Mouse (Mus musculus) heart, embryonic 10.5 days (tissue): Measurements from ENCODE around the gene Capn2. TPM values are rescaled to one million over a fixed set of nuclear protein-coding genes. Genes with fewer than 3 reads are reported as not detected.
A peak's percentile ranks its signal among the peaks of the same experiment; 100 is the strongest.

Source experiments
- DNase-seq: peaks from one replicate; pipeline ENCODE4 v3.0.0-alpha.2; 2017; ENCODE audit warnings: low spot score
- H3K27ac ChIP-seq: fragments of 300-500 bp; sonication (generic); 2 replicates; pipeline ENCODE4 v1.5.1; 2016; ENCODE audit warnings: mild to moderate bottlenecking
- H3K27me3 ChIP-seq: fragments of 300-500 bp; sonication (generic); 2 replicates; pipeline ENCODE4 v1.6.1; 2016; ENCODE audit warnings: mild to moderate bottlenecking; ENCODE audit not compliant: poor library complexity, insufficient read depth, severe bottlenecking
- H3K36me3 ChIP-seq: fragments of 300-500 bp; sonication (generic); 2 replicates; pipeline ENCODE4 v1.6.1; 2016; ENCODE audit warnings: mild to moderate bottlenecking, moderate library complexity
- H3K4me1 ChIP-seq: fragments of 300-500 bp; sonication (generic); 2 replicates; pipeline ENCODE4 v1.6.1; 2016; ENCODE audit warnings: mild to moderate bottlenecking
- H3K4me3 ChIP-seq: fragments of 300-500 bp; sonication (generic); 2 replicates; pipeline ENCODE4 v1.5.1; 2016; ENCODE audit warnings: mild to moderate bottlenecking, moderate library complexity
- H3K9me3 ChIP-seq: fragments of 300-500 bp; sonication (generic); 2 replicates; pipeline ENCODE4 v1.6.1; 2016; ENCODE audit warnings: mild to moderate bottlenecking, moderate library complexity
- WGBS: fragments of 180-500 bp; shearing (Covaris S2); methylation state at CpG from one replicate; pipeline ENCODE4 v1.1.7; 2016; 5-methylcytosine and 5-hydroxymethylcytosine counted together
- polyA plus RNA-seq: library from polyadenylated mRNA; unstranded; fragments of >200 nt; fragmentation: Nextera tagmentation; extraction: Ambion mirVana; gene quantifications from 2 replicates; pipeline ENCODE4 v1.2.1, GENCODE M21; 2016

Gene Capn2
- polyA plus RNA-seq, 1 experiment from 2014 or later, result 96.0 TPM

DNA sequence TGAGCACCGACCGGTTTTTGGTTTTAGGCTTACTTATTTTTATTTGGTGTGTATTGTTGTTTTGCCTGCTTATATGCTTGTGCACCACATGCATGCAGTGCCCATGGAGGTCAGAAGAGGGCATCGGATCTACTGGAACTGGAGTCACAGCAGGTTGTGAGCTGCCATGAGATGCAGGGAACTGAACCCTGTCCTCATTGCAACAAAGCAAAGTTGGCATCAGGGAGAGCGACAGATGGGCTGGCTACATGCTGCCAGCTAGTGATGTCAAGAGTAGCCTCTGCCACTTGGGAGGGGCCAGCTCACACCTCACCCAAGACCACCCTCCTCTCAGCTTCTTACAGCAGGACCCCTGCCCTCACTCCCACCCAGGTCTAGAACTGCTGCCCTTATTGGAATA is 51.4 kb downstream of the Capn2 start:
- Histone ChIP-seq H3K9me3 (no peaks in the 10 kb centered on the region), H3K4me1 (peaks cover 10% of the 10 kb centered on the region; the same call in 1 of the 2 replicates), H3K27me3 (no peaks in the 10 kb centered on the region), H3K27ac (no peak overlapping the region), H3K36me3 (peaks cover 50% of the 10 kb centered on the region), H3K4me3 (no peak overlapping the region)
- 89% methylated on average over 4 of the region's 4 CpGs for WGBS
- DNase-seq, result no peak

DNA sequence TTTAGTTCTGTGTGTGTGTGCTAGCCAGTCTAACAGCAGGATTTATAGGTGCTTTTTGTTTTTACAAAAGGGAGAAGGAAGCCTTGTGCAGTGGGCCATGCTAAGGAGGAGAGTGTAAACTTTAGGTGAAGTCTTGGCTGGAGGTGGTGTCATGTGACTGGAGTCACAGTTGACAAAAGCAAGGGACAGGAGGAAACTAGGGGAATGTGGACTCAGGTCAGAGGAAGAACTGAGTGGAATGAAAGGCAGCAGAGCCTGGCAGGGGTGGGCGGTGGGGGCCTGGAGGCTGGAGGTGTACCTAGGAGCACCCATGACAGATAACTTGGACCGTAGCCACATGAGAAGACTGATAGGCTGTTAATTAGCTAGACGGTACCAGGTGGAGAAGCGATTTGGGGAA is 52.1 kb downstream of the Capn2 start:
- peaks cover 10% of the 10 kb centered on the region; the same call in 1 of the 2 replicates for H3K4me1 ChIP-seq
- DNase-seq, result no peak
- no peak overlapping the region for H3K27ac ChIP-seq
- peaks cover 44% of the 10 kb centered on the region for H3K36me3 ChIP-seq
- H3K4me3 ChIP-seq, result no peak overlapping the region
- WGBS, result 60% methylated on average over 4 of the region's 4 CpGs
- H3K27me3 ChIP-seq, result no peaks in the 10 kb centered on the region
- H3K9me3 ChIP-seq, result no peaks in the 10 kb centered on the region

DNA sequence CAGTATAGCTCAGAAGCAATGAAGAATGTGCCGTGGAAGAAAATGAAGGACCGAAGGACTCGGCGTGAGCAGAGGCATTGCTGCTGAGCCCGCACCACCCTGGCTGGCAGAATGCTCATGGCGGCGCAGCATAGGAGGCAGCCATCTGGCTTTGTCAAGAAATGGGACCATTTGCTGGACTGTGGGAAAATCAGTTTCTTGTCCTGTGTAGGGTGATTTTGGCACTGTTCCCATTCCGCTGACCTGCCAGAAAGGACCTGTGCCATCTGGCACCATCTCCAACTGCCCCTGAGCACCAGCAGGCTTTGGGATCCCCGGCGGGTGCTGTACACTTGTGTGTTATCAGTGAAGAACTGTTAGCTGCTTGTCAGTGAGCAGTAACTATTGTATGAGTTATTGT is 55.6 kb downstream of the Capn2 start:
- Histone ChIP-seq H3K36me3 (peaks cover 30% of the 10 kb centered on the region), H3K27ac (peak overlapping the region; percentile 52; the same call in 1 of the 2 replicates), H3K4me3 (no peak overlapping the region), H3K9me3 (no peaks in the 10 kb centered on the region), H3K4me1 (peaks cover 16% of the 10 kb centered on the region; the same call in 1 of the 2 replicates), H3K27me3 (no peaks in the 10 kb centered on the region)
- DNase-seq, result no peak
- 90% methylated on average over 10 of the region's 10 CpGs for WGBS

DNA sequence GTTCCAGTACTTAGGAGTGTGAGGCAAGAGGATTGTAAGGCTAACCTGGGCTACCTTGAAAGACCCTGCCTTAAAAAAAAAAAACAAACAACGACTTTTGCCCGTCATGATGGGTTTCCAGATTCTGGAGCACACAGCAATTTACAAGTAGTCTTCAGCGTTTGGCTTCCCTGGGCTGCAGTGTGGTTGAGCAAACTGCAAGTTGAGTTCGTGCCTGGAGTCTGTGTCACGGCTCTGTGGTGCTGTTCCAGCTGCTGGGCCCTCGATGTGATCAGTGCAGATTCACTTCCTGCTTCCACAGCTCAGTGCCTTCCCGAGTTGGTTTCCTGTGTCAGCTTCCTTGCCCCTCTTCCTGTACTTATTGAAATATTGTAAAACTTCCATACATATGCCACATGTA is 56.1 kb downstream of the Capn2 start:
- Histone ChIP-seq H3K4me3 (no peak overlapping the region), H3K27me3 (no peaks in the 10 kb centered on the region), H3K27ac (peak overlapping the region; percentile 60), H3K9me3 (no peaks in the 10 kb centered on the region), H3K4me1 (peaks cover 16% of the 10 kb centered on the region; the same call in 1 of the 2 replicates), H3K36me3 (peaks cover 32% of the 10 kb centered on the region)
- WGBS, result 49% methylated on average over 7 of the region's 7 CpGs
- DNase-seq, result no peak

DNA sequence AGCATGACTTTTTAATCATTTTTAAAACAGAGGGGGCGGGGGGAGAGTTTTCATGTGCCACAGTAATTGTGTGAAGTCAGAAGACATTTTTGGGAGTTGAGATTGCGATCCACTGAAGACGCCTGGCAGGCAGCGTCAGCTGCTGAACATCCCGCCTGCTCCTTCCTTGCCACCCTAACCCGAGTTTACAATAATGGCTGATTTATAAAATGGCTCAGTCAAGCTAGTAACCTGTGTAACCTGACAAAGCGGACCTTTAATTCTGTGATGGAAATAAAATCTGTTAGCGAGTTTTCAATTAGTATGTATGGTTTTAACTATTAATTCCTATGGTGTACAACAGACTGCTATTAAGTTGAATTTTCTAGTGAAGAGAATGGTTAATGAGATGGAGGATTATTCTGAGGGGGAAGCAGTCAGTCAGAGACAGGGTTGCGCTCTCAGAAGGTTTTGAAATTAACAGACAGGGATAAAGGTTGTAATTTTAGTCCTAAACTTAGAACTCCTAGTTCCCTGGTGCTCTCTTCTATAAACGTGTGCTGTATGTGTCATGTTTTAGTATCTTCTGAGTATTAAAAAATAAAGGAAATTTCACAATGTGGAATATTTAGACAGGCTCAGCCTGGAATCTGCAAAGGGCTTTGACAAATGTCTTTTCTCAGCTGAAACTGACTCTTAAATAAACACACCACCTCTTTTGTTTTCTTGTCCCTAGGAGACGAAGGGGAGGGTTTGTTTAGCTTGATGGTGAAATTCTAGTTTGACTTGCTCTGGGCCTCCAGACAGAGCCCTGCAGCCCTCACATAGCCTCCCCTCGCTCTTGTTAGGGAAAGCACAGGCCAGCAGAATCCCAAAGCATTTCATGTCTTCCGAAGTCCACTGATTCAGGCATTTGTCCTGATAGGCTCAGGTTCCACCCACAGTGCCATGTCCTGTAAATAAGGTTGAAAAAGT is 56.8 kb downstream of the Capn2 start:
- Histone ChIP-seq H3K36me3 (peaks cover 35% of the 10 kb centered on the region), H3K4me1 (peaks cover 14% of the 10 kb centered on the region; the same call in 1 of the 2 replicates), H3K4me3 (no peak overlapping the region), H3K27me3 (no peaks in the 10 kb centered on the region), H3K27ac (peak overlapping the region; percentile 37; the same call in 1 of the 2 replicates), H3K9me3 (no peaks in the 10 kb centered on the region)
- WGBS, result 73% methylated on average over 13 of the region's 13 CpGs
- no peak for DNase-seq

DNA sequence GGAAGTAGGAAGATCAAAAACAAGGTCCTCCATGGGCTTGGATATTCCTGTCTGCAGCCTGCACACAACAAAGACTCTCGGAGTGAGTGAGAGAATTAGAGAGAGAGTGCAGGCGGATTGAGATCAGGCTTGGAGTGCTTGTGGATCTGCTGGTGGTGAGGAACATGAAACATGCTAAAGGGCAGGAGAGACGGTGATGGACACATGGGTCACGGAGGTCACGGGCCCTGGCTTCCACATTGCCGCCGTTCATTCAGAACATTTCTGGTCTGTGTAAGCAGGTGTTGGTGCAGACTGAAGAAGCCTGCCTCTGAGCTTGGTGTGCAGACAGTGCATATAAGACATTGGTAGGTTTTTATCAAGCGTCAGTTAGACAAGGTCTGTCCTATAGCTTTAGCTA is 58.0 kb downstream of the Capn2 start:
- Histone ChIP-seq H3K4me3 (no peak overlapping the region), H3K9me3 (no peaks in the 10 kb centered on the region), H3K36me3 (peaks cover 39% of the 10 kb centered on the region), H3K27me3 (no peaks in the 10 kb centered on the region), H3K4me1 (peaks cover 16% of the 10 kb centered on the region), H3K27ac (no peak overlapping the region)
- 83% methylated on average over 8 of the region's 8 CpGs for WGBS
- no peak for DNase-seq

DNA sequence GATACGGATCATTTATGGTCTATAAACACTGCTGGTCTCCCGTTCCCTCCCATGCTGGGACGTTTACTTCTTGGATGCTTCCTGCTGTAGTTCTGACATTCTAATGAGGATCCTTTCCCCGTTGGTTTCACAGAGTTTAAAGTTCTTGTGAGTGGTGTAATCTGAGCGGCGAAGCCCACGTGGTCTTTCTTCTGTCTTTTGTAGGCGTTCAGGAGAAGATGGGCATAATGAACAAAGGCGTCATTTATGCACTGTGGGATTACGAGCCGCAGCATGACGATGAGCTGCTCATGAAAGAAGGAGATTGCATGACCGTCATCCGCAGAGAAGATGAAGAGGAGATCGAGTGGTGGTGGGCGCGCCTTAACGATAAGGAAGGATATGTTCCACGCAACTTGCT is 58.9 kb downstream of the Capn2 start:
- no peak for DNase-seq
- no peaks in the 10 kb centered on the region for H3K9me3 ChIP-seq
- no peak overlapping the region for H3K27ac ChIP-seq
- no peak overlapping the region for H3K4me3 ChIP-seq
- 90% methylated on average over 19 of the region's 19 CpGs for WGBS
- H3K27me3 ChIP-seq, result no peaks in the 10 kb centered on the region
- peaks cover 23% of the 10 kb centered on the region for H3K4me1 ChIP-seq
- H3K36me3 ChIP-seq, result peaks cover 45% of the 10 kb centered on the region

DNA sequence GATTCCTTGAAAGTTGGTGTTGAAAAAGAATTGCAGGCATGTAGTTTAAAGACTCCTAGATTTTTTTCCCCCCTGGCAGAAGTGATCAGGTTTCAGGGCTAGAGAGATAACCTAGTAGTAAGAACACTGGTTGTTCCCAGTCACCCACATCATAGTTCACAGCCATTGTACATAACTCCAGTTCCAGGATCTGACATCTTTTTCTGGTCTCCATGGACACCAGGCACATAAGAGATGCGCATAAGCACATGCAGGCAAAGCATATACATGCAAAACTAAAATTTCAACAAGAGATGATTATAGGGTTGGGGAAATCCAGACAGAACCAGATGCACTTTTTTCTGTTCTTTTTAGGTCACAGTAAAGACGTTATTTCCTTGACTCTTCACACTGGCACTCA is 62.3 kb downstream of the Capn2 start:
- Histone ChIP-seq H3K4me1 (peaks cover 22% of the 10 kb centered on the region), H3K27ac (0 out of 2 replicates have a peak overlapping the region, but pooled peaks have one; percentile 22)
- WGBS, result 82% methylated on average over 2 of the region's 2 CpGs

DNA sequence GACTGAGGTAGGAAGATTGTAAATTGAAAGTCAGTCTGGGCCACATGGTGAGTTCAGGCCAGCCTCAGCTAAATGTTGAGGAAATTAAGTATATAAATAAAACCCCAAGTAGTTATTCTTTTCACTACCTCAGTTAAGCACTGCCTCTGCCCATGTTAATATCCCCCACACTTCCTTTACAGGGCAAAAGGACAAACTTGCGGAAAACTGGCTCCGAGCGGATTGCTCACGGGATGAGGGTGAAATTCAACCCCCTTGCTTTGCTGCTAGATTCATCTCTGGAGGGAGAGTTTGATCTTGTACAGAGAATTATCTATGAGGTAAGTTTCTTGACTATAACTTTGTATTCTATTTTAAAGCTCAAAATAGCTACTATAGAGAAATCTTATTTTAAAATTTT is 64.9 kb downstream of the Capn2 start:
- no peak overlapping the region for H3K4me3 ChIP-seq

More for the DNA sequence above, 62.3 kb downstream of the Capn2 start:
- Histone ChIP-seq H3K36me3 (peaks cover 48% of the 10 kb centered on the region), H3K27me3 (no peaks in the 10 kb centered on the region), H3K4me3 (no peak overlapping the region), H3K9me3 (no peaks in the 10 kb centered on the region)
- no peak for DNase-seq

DNA sequence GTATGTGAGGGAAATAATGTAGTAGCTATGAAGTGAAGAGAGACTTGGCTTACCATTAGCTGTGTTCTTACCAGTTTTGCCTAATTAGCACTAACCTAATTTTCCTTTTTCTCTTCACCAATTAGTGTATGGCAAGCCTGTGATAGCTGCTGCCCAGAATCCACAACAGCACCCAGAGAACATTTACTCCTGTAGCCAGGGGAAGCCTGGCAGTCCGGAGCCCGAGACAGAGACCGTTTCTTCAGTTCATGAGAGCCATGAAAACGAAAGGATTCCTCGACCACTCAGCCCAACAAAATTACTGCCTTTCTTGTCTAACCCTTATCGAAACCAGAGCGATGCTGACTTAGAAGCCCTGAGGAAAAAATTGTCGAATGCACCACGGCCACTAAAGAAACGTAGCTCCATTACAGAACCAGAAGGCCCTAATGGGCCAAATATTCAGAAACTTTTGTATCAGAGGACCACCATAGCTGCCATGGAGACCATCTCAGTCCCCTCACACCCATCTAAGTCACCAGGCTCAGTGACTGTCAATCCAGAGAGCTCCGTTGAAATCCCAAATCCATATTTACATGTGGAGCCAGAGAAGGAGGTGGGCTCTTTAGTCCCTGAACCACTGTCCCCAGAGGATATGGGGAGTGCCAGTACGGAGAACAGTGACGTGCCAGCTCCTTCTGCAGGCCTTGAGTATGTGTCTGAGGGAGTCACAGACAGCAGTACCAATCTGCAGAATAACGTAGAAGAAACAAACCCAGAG is 69.0 kb downstream of the Capn2 start:
- Histone ChIP-seq H3K4me3 (no peak overlapping the region), H3K36me3 (peaks cover 66% of the 10 kb centered on the region), H3K9me3 (no peaks in the 10 kb centered on the region), H3K27me3 (no peaks in the 10 kb centered on the region), H3K27ac (no peak overlapping the region), H3K4me1 (0 out of 2 replicates have a peak, but pooled peaks cover 1% of the 10 kb centered on the region)
- WGBS, result 94% methylated on average over 14 of the region's 14 CpGs
- DNase-seq, result no peak

More for the DNA sequence above, 64.9 kb downstream of the Capn2 start:
- Histone ChIP-seq H3K4me1 (peaks cover 16% of the 10 kb centered on the region), H3K27ac (no peak overlapping the region), H3K27me3 (no peaks in the 10 kb centered on the region), H3K36me3 (peaks cover 55% of the 10 kb centered on the region), H3K9me3 (no peaks in the 10 kb centered on the region)
- no peak for DNase-seq
- 80% methylated on average over 4 of the region's 4 CpGs for WGBS

DNA sequence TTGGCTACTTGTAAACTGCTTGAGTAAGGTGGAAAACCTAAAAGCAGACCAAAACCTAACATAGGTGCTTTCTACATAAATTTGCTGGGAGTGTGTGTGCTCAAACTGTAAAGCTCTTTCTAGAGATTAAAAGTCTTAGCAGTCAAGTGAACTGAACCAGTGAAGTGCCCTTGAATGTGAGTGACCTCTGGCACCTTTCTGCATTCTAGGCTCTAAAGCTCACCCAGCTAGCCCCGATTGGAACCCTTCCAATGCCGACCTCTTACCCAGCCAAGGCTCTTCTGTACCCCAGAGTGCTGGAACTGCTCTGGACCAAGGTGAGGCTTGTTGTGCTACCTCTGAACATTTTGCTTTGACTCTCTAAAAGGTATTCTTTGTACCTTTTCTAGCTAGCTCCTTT is 73.3 kb downstream of the Capn2 start:
- peaks cover 85% of the 10 kb centered on the region for H3K36me3 ChIP-seq
- no peak overlapping the region for H3K27ac ChIP-seq
- H3K27me3 ChIP-seq, result no peaks in the 10 kb centered on the region
- H3K4me1 ChIP-seq, result no peaks in the 10 kb centered on the region
- H3K4me3 ChIP-seq, result no peak overlapping the region
- WGBS, result 86% methylated on average over 2 of the region's 2 CpGs
- H3K9me3 ChIP-seq, result no peaks in the 10 kb centered on the region
- no peak for DNase-seq

DNA sequence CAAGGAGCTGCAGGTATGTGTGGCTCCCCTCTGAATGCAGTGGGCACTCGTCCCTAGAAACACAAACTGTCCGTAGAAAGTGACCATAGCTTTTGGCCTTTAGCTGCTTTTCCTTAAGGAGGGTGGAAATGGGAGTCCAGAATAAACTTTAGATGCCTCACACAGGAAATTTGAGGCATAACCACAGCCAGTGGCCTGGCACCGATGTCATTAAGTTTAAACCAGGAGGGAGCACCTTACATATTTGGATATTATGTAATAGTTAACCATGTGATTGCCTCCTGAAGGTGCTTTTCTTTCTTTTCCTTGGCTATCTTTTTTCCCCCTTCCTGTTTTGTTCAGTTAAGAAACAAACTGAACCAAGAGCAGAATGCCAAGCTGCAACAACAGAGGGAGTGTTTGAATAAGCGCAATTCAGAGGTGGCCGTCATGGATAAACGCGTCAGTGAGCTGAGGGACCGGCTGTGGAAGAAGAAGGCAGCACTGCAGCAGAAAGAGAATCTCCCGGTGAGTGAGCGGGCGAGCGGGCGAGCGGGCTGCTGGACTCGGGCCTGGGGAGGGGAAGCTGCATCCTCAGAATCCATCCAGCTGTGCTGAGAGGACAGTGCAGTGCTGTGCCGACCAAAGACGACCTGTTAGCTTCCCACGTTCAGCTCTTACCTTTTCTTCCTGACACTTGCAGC is 75.5 kb downstream of the Capn2 start:
- DNase-seq, result no peak
- no peaks in the 10 kb centered on the region for H3K27me3 ChIP-seq
- 89% methylated on average over 18 of the region's 18 CpGs for WGBS
- H3K36me3 ChIP-seq, result peaks cover 86% of the 10 kb centered on the region
- H3K27ac ChIP-seq, result no peak overlapping the region
- H3K9me3 ChIP-seq, result no peaks in the 10 kb centered on the region
- H3K4me3 ChIP-seq, result no peak overlapping the region
- H3K4me1 ChIP-seq, result no peaks in the 10 kb centered on the region
